Mouse (Mus musculus) CD4-positive helper T cell, adult 2 months (primary cell): ENCODE data around the gene Wdr54.

Experiments used
- DNase-seq: peaks from one replicate; pipeline ENCODE4 v3.0.0-alpha.2; 2012; ENCODE audit warnings: low read depth, missing footprints, low spot score

Wdr54 gene

GRCm38 (mm10) chr6:83159456-83159855 lies 3.3 kb upstream of the Wdr54 start:
- DNase-seq = peak; percentile 76

- DNase-seq = peak; percentile 21
Measured at GRCm38 (mm10) chr6:83155552-83156238, 502 bp downstream of the Wdr54 start.

GRCm38 (mm10) chr6:83153485-83153884 lies 2.7 kb downstream of the Wdr54 start:
- no peak for DNase-seq

- no peak for DNase-seq
Measured at GRCm38 (mm10) chr6:83153038-83153437, 3.2 kb downstream of the Wdr54 start.

GRCm38 (mm10) chr6:83151721-83152120 lies 4.5 kb downstream of the Wdr54 start:
- no peak for DNase-seq

GRCm38 (mm10) chr6:83147280-83147679 lies 8.9 kb downstream of the Wdr54 start:
- DNase-seq = no peak

- no peak for DNase-seq
Measured at GRCm38 (mm10) chr6:83145805-83146204, 10.4 kb downstream of the Wdr54 start.

GRCm38 (mm10) chr6:83145209-83145608 lies 11.0 kb downstream of the Wdr54 start:
- DNase-seq = no peak

- DNase-seq = no peak
Measured at GRCm38 (mm10) chr6:83142886-83143285, 13.3 kb downstream of the Wdr54 start.

GRCm38 (mm10) chr6:83142211-83142731 lies 13.9 kb downstream of the Wdr54 start:
- no peak for DNase-seq

- DNase-seq = no peak
Measured at GRCm38 (mm10) chr6:83141636-83142035, 14.6 kb downstream of the Wdr54 start.

- DNase-seq = no peak
Measured at GRCm38 (mm10) chr6:83140044-83140443, 16.2 kb downstream of the Wdr54 start.

- DNase-seq = no peak
Measured at GRCm38 (mm10) chr6:83138056-83138455, 18.1 kb downstream of the Wdr54 start.

- no peak for DNase-seq
Measured at GRCm38 (mm10) chr6:83137576-83137950, 18.6 kb downstream of the Wdr54 start.

- DNase-seq = no peak
Measured at GRCm38 (mm10) chr6:83136881-83137575, 19.2 kb downstream of the Wdr54 start.

GRCm38 (mm10) chr6:83136291-83136880 lies 19.8 kb downstream of the Wdr54 start:
- DNase-seq = no peak

GRCm38 (mm10) chr6:83135571-83136161 lies 20.5 kb downstream of the Wdr54 start:
- no peak for DNase-seq

- DNase-seq = no peak
Measured at GRCm38 (mm10) chr6:83134951-83135513, 21.2 kb downstream of the Wdr54 start, which contains the start of gene Rtkn. Gene Rtkn, plus strand, starts transcription at chr6:83135463.

- no peak for DNase-seq
Measured at GRCm38 (mm10) chr6:83134226-83134625, 22.0 kb downstream of the Wdr54 start.

GRCm38 (mm10) chr6:83132176-83132919 lies 23.8 kb downstream of the Wdr54 start:
- no peak for DNase-seq

GRCm38 (mm10) chr6:83131469-83132034 lies 24.6 kb downstream of the Wdr54 start:
- DNase-seq = no peak
